Mouse (Mus musculus): Measurements from ENCODE around the gene D030056L22Rik. TPM values are rescaled to one million over a fixed set of nuclear protein-coding genes. Genes with fewer than 3 reads are reported as not detected.

The D030056L22Rik gene
- polyA plus RNA-seq, 1 experiment from 2014 or later, result 55.7 TPM

- H3K4me2 ChIP-seq (ENCODE audit: low read depth, low read length), result no peak overlapping the region
- 40% methylated on average over 6 of the region's 6 CpGs for WGBS
- DNase-seq (ENCODE audit: low spot score), result peak; percentile 15
Measured at GRCm38 (mm10) chr19:18758269-18758668, 45.3 kb downstream of the D030056L22Rik start.

GRCm38 (mm10) chr19:18758916-18759315, 45.9 kb downstream of the D030056L22Rik start:
- Histone ChIP-seq H3K27ac (replicated peaks; ENCODE audit: low read depth, low read length) (no peak overlapping the region), H3K9me3 (replicated peaks; ENCODE audit: control insufficient read depth, low read length) (no peaks in the 10 kb centered on the region), H3K4me2 (ENCODE audit: low read depth, low read length) (no peak overlapping the region), H3K9ac (replicated peaks; ENCODE audit: low read length) (no peak overlapping the region), H3K4me3 (ENCODE audit: low read depth, low read length) (no peak overlapping the region), H3K4me1 (ENCODE audit: control insufficient read depth, insufficient read depth, low read length) (no peaks in the 10 kb centered on the region), H3K36me3 (replicated peaks; ENCODE audit: control insufficient read depth, insufficient read depth, low read depth, low read length) (no peaks in the 10 kb centered on the region), H3K27me3 (ENCODE audit: control insufficient read depth, insufficient read depth, low read length) (no peaks in the 10 kb centered on the region)
- DNase-seq (ENCODE audit: low spot score) (no peak), ATAC-seq (replicated peaks; ENCODE audit: insufficient number of reproducible peaks, low FRiP score, low TSS enrichment, low read depth) (no peak)
- 33% methylated on average over 9 of the region's 9 CpGs for WGBS

More at GRCm38 (mm10) chr19:18758269-18758668, 45.3 kb downstream of the D030056L22Rik start:
- no peaks in the 10 kb centered on the region for H3K9me3 ChIP-seq (replicated peaks; ENCODE audit: control insufficient read depth, low read length)
- H3K9ac ChIP-seq (replicated peaks; ENCODE audit: low read length), result no peak overlapping the region
- H3K36me3 ChIP-seq (replicated peaks; ENCODE audit: control insufficient read depth, insufficient read depth, low read depth, low read length), result no peaks in the 10 kb centered on the region
- H3K27ac ChIP-seq (replicated peaks; ENCODE audit: low read depth, low read length), result no peak overlapping the region
- ATAC-seq (replicated peaks; ENCODE audit: insufficient number of reproducible peaks, low FRiP score, low TSS enrichment, low read depth), result no peak
- H3K27me3 ChIP-seq (ENCODE audit: control insufficient read depth, insufficient read depth, low read length), result no peaks in the 10 kb centered on the region
- H3K4me3 ChIP-seq (ENCODE audit: low read depth, low read length), result no peak overlapping the region
- no peaks in the 10 kb centered on the region for H3K4me1 ChIP-seq (ENCODE audit: control insufficient read depth, insufficient read depth, low read length)

GRCm38 (mm10) chr19:18766399-18766798, 53.4 kb downstream of the D030056L22Rik start:
- ATAC-seq (replicated peaks; ENCODE audit: insufficient number of reproducible peaks, low FRiP score, low TSS enrichment, low read depth), result no peak
- DNase-seq (ENCODE audit: low spot score), result no peak
- Histone ChIP-seq H3K9me3 (replicated peaks; ENCODE audit: control insufficient read depth, low read length) (no peaks in the 10 kb centered on the region), H3K4me2 (ENCODE audit: low read depth, low read length) (no peak overlapping the region), H3K9ac (replicated peaks; ENCODE audit: low read length) (no peak overlapping the region), H3K4me3 (ENCODE audit: low read depth, low read length) (no peak overlapping the region), H3K27ac (replicated peaks; ENCODE audit: low read depth, low read length) (no peak overlapping the region), H3K4me1 (ENCODE audit: control insufficient read depth, insufficient read depth, low read length) (no peaks in the 10 kb centered on the region), H3K27me3 (ENCODE audit: control insufficient read depth, insufficient read depth, low read length) (no peaks in the 10 kb centered on the region), H3K36me3 (replicated peaks; ENCODE audit: control insufficient read depth, insufficient read depth, low read depth, low read length) (no peaks in the 10 kb centered on the region)
- 80% methylated on average over 5 of the region's 5 CpGs for WGBS

Other genes with a start within 250 kb of the D030056L22Rik start
- gene Ostf1, start 81.4 kb upstream of the D030056L22Rik start, polyA plus RNA-seq (2014; fragmentation: Nextera tagmentation; extraction: Ambion mirVana), result 40.9 and 49.8 TPM in 2 replicates
- 5.1 and 8.0 TPM in 2 replicates for gene Nmrk1, start 81.2 kb upstream of the D030056L22Rik start, polyA plus RNA-seq (2014; fragmentation: Nextera tagmentation; extraction: Ambion mirVana)
- gene Carnmt1, start 42.4 kb upstream of the D030056L22Rik start, polyA plus RNA-seq (2014; fragmentation: Nextera tagmentation; extraction: Ambion mirVana), result 36.4 and 37.1 TPM in 2 replicates
- 0.29 and 0.66 TPM in 2 replicates for gene Trpm6, start 36.8 kb downstream of the D030056L22Rik start, polyA plus RNA-seq (2014; fragmentation: Nextera tagmentation; extraction: Ambion mirVana)

Measured in embryonic facial prominence, embryonic 11.5 days (tissue).